ENCODE assay signal across 35 mouse cellular contexts in genomic region chr2:9946739-9947138, GRCm38 (mm10). TPM values are rescaled to one million over a fixed set of nuclear protein-coding genes. Genes with fewer than 3 reads are reported as not detected.
DNase-seq lines count a peak whose midpoint lies in the region; ATAC-seq lines count a peak whose summit lies in the region.
"Had no signal": no experiment of that assay in that cellular context is flagged by ENCODE, and none has a peak within 500 bp of the region (broad histone marks: within the 10 kb centered on the region; RNA-seq: fewer than 3 reads in every experiment).

No protein-coding gene starts in this region.

- 62% methylated on average over 3 of the region's 3 CpGs for WGBS in heart, embryonic 12.5 days

- ATAC-seq in CD4-positive, CD25-positive, alpha-beta regulatory T cell, adult 4 months: peak; percentile 69
- peak; percentile 71 for ATAC-seq in common myeloid progenitor, adult 5-6 weeks (replicated peaks; ENCODE audit: low read depth, poor library complexity, severe bottlenecking)
- no peak for ATAC-seq in heart, embryonic 12.5 days (ENCODE audit: insufficient number of reproducible peaks, low FRiP score)
- ATAC-seq in frontal cortex, adult (ENCODE audit: low TSS enrichment): no peak
- ATAC-seq: forebrain, embryonic 15.5 days; liver, embryonic 12.5 days; lung, postnatal 0 days had no signal

- no peaks in the 10 kb centered on the region for H3K9me3 ChIP-seq in megakaryocyte, embryonic 14.5 days
- no peaks in the 10 kb centered on the region for H3K9me3 ChIP-seq in heart, embryonic 12.5 days (replicated peaks)
- H3K9me3 ChIP-seq: embryonic facial prominence, embryonic 13.5 days; forebrain, embryonic 10.5 days; forebrain, embryonic 15.5 days; heart, embryonic 15.5 days; hindbrain, embryonic 12.5 days; limb, embryonic 13.5 days; liver, embryonic 12.5 days; midbrain, embryonic 12.5 days; stomach, embryonic 15.5 days had no signal

- peak overlapping the region; percentile 55 for H3K4me3 ChIP-seq in megakaryocyte, embryonic 14.5 days (replicated peaks)
- no peak overlapping the region for H3K4me3 ChIP-seq in heart, embryonic 12.5 days
- H3K4me3 ChIP-seq: embryonic facial prominence, embryonic 13.5 days; forebrain, embryonic 10.5 days; forebrain, embryonic 15.5 days; gastrocnemius, adult 2 months; heart, embryonic 15.5 days; hindbrain, embryonic 12.5 days; left cerebral cortex, adult 2 months; limb, embryonic 13.5 days; liver, embryonic 12.5 days; midbrain, embryonic 12.5 days; stomach, embryonic 15.5 days had no signal

- intact Hi-C loops in heart, postnatal 25 days (cut with DNase I): no loop called here

- peaks cover 12% of the 10 kb centered on the region for H3K36me3 ChIP-seq in megakaryocyte, embryonic 14.5 days (replicated peaks; ENCODE audit: low read length)
- H3K36me3 ChIP-seq in heart, embryonic 12.5 days: peaks cover under 1% of the 10 kb centered on the region; the same call in 1 of the 2 replicates
- H3K36me3 ChIP-seq: hindbrain, embryonic 12.5 days; midbrain, embryonic 12.5 days; stomach, embryonic 15.5 days had no signal

- H3K4me1 ChIP-seq in megakaryocyte, embryonic 14.5 days: peaks cover 15% of the 10 kb centered on the region
- no peaks in the 10 kb centered on the region for H3K4me1 ChIP-seq in heart, embryonic 12.5 days (replicated peaks)
- H3K4me1 ChIP-seq: forebrain, embryonic 10.5 days; forebrain, embryonic 15.5 days; hindbrain, embryonic 12.5 days; limb, embryonic 13.5 days; liver, embryonic 12.5 days; midbrain, embryonic 12.5 days; stomach, embryonic 15.5 days had no signal

- H3K9ac ChIP-seq in heart, embryonic 12.5 days: no peak overlapping the region
- H3K9ac ChIP-seq: embryonic facial prominence, embryonic 13.5 days; forebrain, embryonic 15.5 days; heart, embryonic 15.5 days; hindbrain, embryonic 12.5 days; limb, embryonic 13.5 days; liver, embryonic 12.5 days; midbrain, embryonic 12.5 days; stomach, embryonic 15.5 days had no signal

- H3K27ac ChIP-seq in heart, embryonic 12.5 days (ENCODE audit: poor library complexity, severe bottlenecking): no peak overlapping the region
- H3K27ac ChIP-seq: embryonic facial prominence, embryonic 13.5 days; forebrain, embryonic 10.5 days; forebrain, embryonic 15.5 days; gastrocnemius, adult 2 months; heart, embryonic 15.5 days; hindbrain, embryonic 12.5 days; left cerebral cortex, adult 2 months; limb, embryonic 13.5 days; liver, embryonic 12.5 days; midbrain, embryonic 12.5 days; stomach, embryonic 15.5 days had no signal

- H3K27me3 ChIP-seq in megakaryocyte, embryonic 14.5 days (replicated peaks): no peaks in the 10 kb centered on the region
- H3K27me3 ChIP-seq in heart, embryonic 12.5 days (replicated peaks): no peaks in the 10 kb centered on the region
- H3K27me3 ChIP-seq: embryonic facial prominence, embryonic 13.5 days; forebrain, embryonic 15.5 days; heart, embryonic 15.5 days; hindbrain, embryonic 12.5 days; limb, embryonic 13.5 days; liver, embryonic 12.5 days; midbrain, embryonic 12.5 days; stomach, embryonic 15.5 days had no signal

- no peak overlapping the region for H3K4me2 ChIP-seq in heart, embryonic 12.5 days
- H3K4me2 ChIP-seq: embryonic facial prominence, embryonic 13.5 days; forebrain, embryonic 15.5 days; heart, embryonic 15.5 days; hindbrain, embryonic 12.5 days; limb, embryonic 13.5 days; liver, embryonic 12.5 days; midbrain, embryonic 12.5 days; stomach, embryonic 15.5 days had no signal

- no peak for DNase-seq in heart, adult 18-20 months
- no peak for DNase-seq in heart, postnatal 25 days (ENCODE audit: low spot score)
- DNase-seq: adrenal gland, postnatal 10 days; cerebellum, adult 11-12 months; cerebellum, adult 9-11 months; gastrocnemius, adult 2 months; gastrocnemius, postnatal 36 days; heart, postnatal 36 days; kidney, adult 11 months; kidney, postnatal 14 days; lung, adult 18-20 months; lung, postnatal 4 days; right cerebral cortex, postnatal 25 days had no signal

RNA-seq across cellular contexts. Expression of gene Gata3, which starts 56.9 kb away (rescaled TPM):
- 100 to 1,000 TPM; 136 to 163 TPM for polyA plus RNA-seq in CD4-positive, CD25-positive, alpha-beta regulatory T cell, adult 4 months (2017; shearing (Covaris generic))
- 0.24 and 1.1 TPM in 2 replicates for total RNA-seq in common myeloid progenitor, adult 5-6 weeks (2017)
- polyA plus RNA-seq in megakaryocyte, embryonic 14.5 days (2012; ENCODE audit: insufficient read depth, low replicate concordance): 0.36 TPM in 1 of 2 replicates, not detected in the other
- total RNA-seq in heart, adult 18-20 months (2021): 1 to 10 TPM in 1 of 2 experiments, under 1 TPM in 1; 0.62 to 1.0 TPM
- total RNA-seq in heart, postnatal 25 days (2021): 1 to 10 TPM; 1.1 to 1.7 TPM
- 7.9 and 8.0 TPM in 2 replicates for polyA plus RNA-seq in heart, embryonic 12.5 days (2016; fragmentation: Nextera tagmentation; extraction: Ambion mirVana)
- total RNA-seq: left cerebral cortex, adult 2 months; left cerebral cortex, postnatal 36 days had no signal

RNA-seq across cellular contexts. Expression of gene 9230102O04Rik, which starts 57.4 kb away (rescaled TPM):
- polyA plus RNA-seq in CD4-positive, CD25-positive, alpha-beta regulatory T cell, adult 4 months (2017; shearing (Covaris generic)): under 1 TPM in 1 of 2 experiments, not detected in 1; 0.81 TPM
- total RNA-seq in common myeloid progenitor, adult 5-6 weeks (2017): not detected in 2 replicates
- polyA plus RNA-seq in megakaryocyte, embryonic 14.5 days (2012; ENCODE audit: insufficient read depth, low replicate concordance): not detected in 2 replicates
- total RNA-seq in heart, adult 18-20 months (2021): not detected
- not detected for total RNA-seq in heart, postnatal 25 days (2021)
- 1.0 TPM in 1 of 2 replicates, not detected in the other for polyA plus RNA-seq in heart, embryonic 12.5 days (2016; fragmentation: Nextera tagmentation; extraction: Ambion mirVana)
- total RNA-seq: adrenal gland, postnatal 10 days; gastrocnemius, adult 2 months; gastrocnemius, postnatal 36 days; heart, adult 8-10 months; heart, postnatal 36 days; layer of hippocampus, postnatal 14 days; left cerebral cortex, adult 2 months; left cerebral cortex, postnatal 36 days; neutrophil, adult 5-6 weeks had no signal
- polyA plus RNA-seq: C2C12; forebrain, embryonic 10.5 days; forebrain, embryonic 15.5 days; heart, embryonic 15.5 days; limb, embryonic 13.5 days; liver, embryonic 12.5 days; lung, postnatal 0 days; neural tube, embryonic 11.5 days; stomach, embryonic 15.5 days had no signal

Comparison
In these comparisons a context has a peak if more than half of its experiments do, and no peak if none do; other contexts are left out.
1. ATAC-seq: peak in CD4-positive, CD25-positive, alpha-beta regulatory T cell, adult 4 months (single experiment) and common myeloid progenitor, adult 5-6 weeks (single experiment); none in heart, embryonic 12.5 days (single experiment) and frontal cortex, adult (single experiment).